Mouse (Mus musculus): ENCODE measurements at regions not wholly inside any gene's neighbourhood (a gene's known extent, or its start where the extent isn't known, plus 50 kb on each side); places are given as distances from the start of the nearest gene placed in this dataset.

DNA sequence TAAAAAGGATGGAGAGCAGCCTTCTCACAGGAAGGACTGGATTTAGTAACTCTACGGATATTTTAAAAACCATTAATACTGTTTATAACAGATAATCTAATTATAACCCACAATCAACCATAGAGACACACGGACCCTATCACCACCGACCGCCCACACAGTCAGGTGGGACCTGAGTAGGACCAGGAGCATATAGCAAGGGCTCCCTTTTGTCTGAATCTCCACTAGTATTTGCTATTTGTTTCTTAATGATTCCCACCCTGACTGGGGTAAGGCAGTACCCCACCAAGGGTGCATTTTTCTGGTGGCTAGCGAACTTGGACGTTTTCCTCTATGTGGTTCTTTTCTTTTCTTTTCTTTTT lies 79.4 kb upstream of the Tmem45b start:
- Histone ChIP-seq H3K4me3 (ENCODE audit: low read depth, low read length) (no peak overlapping the region), H3K27me3 (ENCODE audit: control insufficient read depth, insufficient read depth, low read length) (no peaks in the 10 kb centered on the region), H3K4me2 (no peak overlapping the region), H3K4me1 (ENCODE audit: control insufficient read depth, insufficient read depth, low read length) (no peaks in the 10 kb centered on the region), H3K36me3 (ENCODE audit: control insufficient read depth, insufficient read depth, low read length) (no peaks in the 10 kb centered on the region), H3K9me3 (ENCODE audit: control insufficient read depth, low read length) (no peaks in the 10 kb centered on the region), H3K9ac (ENCODE audit: low read length) (no peak overlapping the region), H3K27ac (ENCODE audit: low read depth, low read length) (no peak overlapping the region)
- no peak for DNase-seq (ENCODE audit: low spot score, missing footprints)
- 71% methylated on average over 6 of the region's 6 CpGs for WGBS
- ATAC-seq (ENCODE audit: low FRiP score): peak; percentile 27; the same call in 1 of the 2 replicates

DNA sequence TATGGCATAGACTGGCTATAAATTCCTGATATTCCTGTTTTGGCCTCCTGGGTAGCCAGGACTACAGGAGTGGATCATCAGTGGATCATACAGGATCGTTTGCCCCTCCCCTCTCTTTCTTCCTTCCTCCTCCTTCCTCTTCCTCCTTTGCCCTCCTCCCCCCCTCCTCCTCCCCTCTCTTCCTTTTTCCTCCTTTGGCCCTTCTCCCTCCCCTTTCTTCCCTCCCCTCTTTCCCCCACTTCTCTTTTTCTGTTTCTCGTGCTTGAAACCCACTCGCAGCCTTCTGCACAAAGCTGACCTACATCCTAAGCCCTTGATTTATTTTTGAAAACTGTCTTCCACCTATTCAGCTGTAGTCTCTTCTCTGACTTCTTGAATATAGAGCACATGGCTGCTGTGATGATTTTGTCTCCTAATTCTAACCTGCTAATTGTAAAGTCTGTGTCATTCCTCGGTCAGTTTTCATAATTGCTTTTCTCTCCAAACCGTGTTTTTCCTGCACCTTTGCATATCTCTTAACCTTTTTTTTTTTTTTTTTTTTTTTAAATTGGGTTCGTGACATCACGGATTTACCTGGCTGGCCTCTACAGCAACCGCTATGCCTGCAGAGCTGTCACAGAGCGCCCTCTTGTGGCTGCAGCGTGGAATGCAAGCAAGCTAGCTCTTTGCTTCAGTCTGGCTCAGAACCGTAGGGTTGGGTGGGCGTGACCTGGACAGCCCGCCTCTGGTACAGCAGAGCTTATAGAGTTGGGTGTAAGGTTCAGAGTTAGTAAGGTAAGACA lies 78.8 kb upstream of the Tmem45b start:
- no peak overlapping the region for H3K27ac ChIP-seq (ENCODE audit: low read depth, low read length)
- peak; percentile 98 for DNase-seq (ENCODE audit: low spot score, missing footprints)
- no peaks in the 10 kb centered on the region for H3K27me3 ChIP-seq (ENCODE audit: control insufficient read depth, insufficient read depth, low read length)
- WGBS: 11% methylated on average over 13 of the region's 13 CpGs
- H3K9me3 ChIP-seq (ENCODE audit: control insufficient read depth, low read length): no peaks in the 10 kb centered on the region
- no peaks in the 10 kb centered on the region for H3K36me3 ChIP-seq (ENCODE audit: control insufficient read depth, insufficient read depth, low read length)
- H3K4me3 ChIP-seq (ENCODE audit: low read depth, low read length): no peak overlapping the region
- no peak overlapping the region for H3K4me2 ChIP-seq
- H3K9ac ChIP-seq (ENCODE audit: low read length): no peak overlapping the region
- no peaks in the 10 kb centered on the region for H3K4me1 ChIP-seq (ENCODE audit: control insufficient read depth, insufficient read depth, low read length)
- ATAC-seq (ENCODE audit: low FRiP score): peak; percentile 85

GRCm38 (mm10) chr9:31541615-31542191 lies 77.4 kb upstream of the Tmem45b start:
- H3K9me3 ChIP-seq (ENCODE audit: control insufficient read depth, low read length): no peaks in the 10 kb centered on the region
- H3K4me3 ChIP-seq (ENCODE audit: low read depth, low read length): no peak overlapping the region
- no peak overlapping the region for H3K4me2 ChIP-seq
- WGBS: 68% methylated on average over 5 of the region's 5 CpGs
- no peak overlapping the region for H3K9ac ChIP-seq (ENCODE audit: low read length)
- H3K4me1 ChIP-seq (ENCODE audit: control insufficient read depth, insufficient read depth, low read length): no peaks in the 10 kb centered on the region
- no peak for DNase-seq (ENCODE audit: low spot score, missing footprints)
- no peaks in the 10 kb centered on the region for H3K36me3 ChIP-seq (ENCODE audit: control insufficient read depth, insufficient read depth, low read length)
- H3K27me3 ChIP-seq (ENCODE audit: control insufficient read depth, insufficient read depth, low read length): no peaks in the 10 kb centered on the region
- no peak for ATAC-seq (ENCODE audit: low FRiP score)
- H3K27ac ChIP-seq (ENCODE audit: low read depth, low read length): no peak overlapping the region

- no peaks in the 10 kb centered on the region for H3K36me3 ChIP-seq (ENCODE audit: control insufficient read depth, insufficient read depth, low read length)
- no peak for ATAC-seq (ENCODE audit: low FRiP score)
- WGBS: 83% methylated on average over 11 of the region's 11 CpGs
- no peak overlapping the region for H3K4me2 ChIP-seq
- H3K9me3 ChIP-seq (ENCODE audit: control insufficient read depth, low read length): no peaks in the 10 kb centered on the region
- no peak overlapping the region for H3K27ac ChIP-seq (ENCODE audit: low read depth, low read length)
- no peak overlapping the region for H3K9ac ChIP-seq (ENCODE audit: low read length)
- no peak for DNase-seq (ENCODE audit: low spot score, missing footprints)
- H3K4me1 ChIP-seq (ENCODE audit: control insufficient read depth, insufficient read depth, low read length): no peaks in the 10 kb centered on the region
- no peak overlapping the region for H3K4me3 ChIP-seq (ENCODE audit: low read depth, low read length)
- no peaks in the 10 kb centered on the region for H3K27me3 ChIP-seq (ENCODE audit: control insufficient read depth, insufficient read depth, low read length)
Observed at GRCm38 (mm10) chr9:31538458-31539210, 74.4 kb upstream of the Tmem45b start.

GRCm38 (mm10) chr9:31529021-31529420 lies 64.8 kb upstream of the Tmem45b start:
- DNase-seq (ENCODE audit: low spot score, missing footprints) (no peak), ATAC-seq (ENCODE audit: low FRiP score) (no peak)
- Histone ChIP-seq H3K4me1 (ENCODE audit: control insufficient read depth, insufficient read depth, low read length) (no peaks in the 10 kb centered on the region), H3K27me3 (ENCODE audit: control insufficient read depth, insufficient read depth, low read length) (no peaks in the 10 kb centered on the region), H3K4me3 (ENCODE audit: low read depth, low read length) (no peak overlapping the region), H3K9me3 (ENCODE audit: control insufficient read depth, low read length) (no peaks in the 10 kb centered on the region), H3K4me2 (no peak overlapping the region), H3K27ac (ENCODE audit: low read depth, low read length) (no peak overlapping the region), H3K9ac (ENCODE audit: low read length) (no peak overlapping the region), H3K36me3 (ENCODE audit: control insufficient read depth, insufficient read depth, low read length) (no peaks in the 10 kb centered on the region)
- 75% methylated on average over 6 of the region's 6 CpGs for WGBS

GRCm38 (mm10) chr9:31527216-31527615 lies 63.0 kb upstream of the Tmem45b start:
- H3K36me3 ChIP-seq (ENCODE audit: control insufficient read depth, insufficient read depth, low read length): no peaks in the 10 kb centered on the region
- DNase-seq (ENCODE audit: low spot score, missing footprints): no peak
- H3K4me3 ChIP-seq (ENCODE audit: low read depth, low read length): no peak overlapping the region
- no peaks in the 10 kb centered on the region for H3K9me3 ChIP-seq (ENCODE audit: control insufficient read depth, low read length)
- H3K27ac ChIP-seq (ENCODE audit: low read depth, low read length): no peak overlapping the region
- H3K4me1 ChIP-seq (ENCODE audit: control insufficient read depth, insufficient read depth, low read length): no peaks in the 10 kb centered on the region
- no peak overlapping the region for H3K9ac ChIP-seq (ENCODE audit: low read length)
- WGBS: 90% methylated on average over 2 of the region's 2 CpGs
- H3K4me2 ChIP-seq: no peak overlapping the region
- no peaks in the 10 kb centered on the region for H3K27me3 ChIP-seq (ENCODE audit: control insufficient read depth, insufficient read depth, low read length)
- ATAC-seq (ENCODE audit: low FRiP score): no peak

Measured in midbrain, embryonic 11.5 days (tissue).